Mouse (Mus musculus): Measurements from ENCODE around the gene Ccl17. TPM values are rescaled to one million over a fixed set of nuclear protein-coding genes. Genes with fewer than 3 reads are reported as not detected.

The Ccl17 gene
- polyA plus RNA-seq, 1 experiment = not detected

DNA sequence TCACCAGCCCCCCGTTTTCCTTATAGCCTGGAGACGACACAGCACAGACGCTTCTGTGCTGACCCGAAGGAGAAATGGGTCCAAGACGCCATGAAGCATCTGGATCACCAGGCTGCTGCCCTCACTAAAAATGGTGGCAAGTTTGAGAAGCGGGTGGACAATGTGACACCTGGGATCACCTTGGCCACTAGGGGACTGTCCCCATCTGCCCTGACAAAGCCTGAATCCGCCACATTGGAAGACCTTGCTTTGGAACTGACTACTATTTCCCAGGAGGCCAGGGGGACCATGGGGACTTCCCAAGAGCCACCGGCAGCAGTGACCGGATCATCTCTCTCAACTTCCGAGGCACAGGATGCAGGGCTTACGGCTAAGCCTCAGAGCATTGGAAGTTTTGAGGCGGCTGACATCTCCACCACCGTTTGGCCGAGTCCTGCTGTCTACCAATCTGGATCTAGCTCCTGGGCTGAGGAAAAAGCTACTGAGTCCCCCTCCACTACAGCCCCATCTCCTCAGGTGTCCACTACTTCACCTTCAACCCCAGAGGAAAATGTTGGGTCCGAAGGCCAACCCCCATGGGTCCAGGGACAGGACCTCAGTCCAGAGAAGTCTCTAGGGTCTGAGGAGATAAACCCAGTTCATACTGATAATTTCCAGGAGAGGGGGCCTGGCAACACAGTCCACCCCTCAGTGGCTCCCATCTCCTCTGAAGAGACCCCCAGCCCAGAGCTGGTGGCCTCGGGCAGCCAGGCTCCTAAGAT, 30.5 kb upstream of the Ccl17 start:
- no peak for DNase-seq (ENCODE audit: low read depth)
- TF ChIP-seq POLR2A (IDR thresholded peaks at IDR 0.05; ENCODE audit: borderline replicate concordance, extremely low read depth, insufficient read depth, insufficient read length, poor library complexity, severe bottlenecking) (no peak), CTCF (IDR thresholded peaks at IDR 0.05; ENCODE audit: borderline replicate concordance, extremely low read depth, insufficient read depth, insufficient read length) (no peak)

DNA sequence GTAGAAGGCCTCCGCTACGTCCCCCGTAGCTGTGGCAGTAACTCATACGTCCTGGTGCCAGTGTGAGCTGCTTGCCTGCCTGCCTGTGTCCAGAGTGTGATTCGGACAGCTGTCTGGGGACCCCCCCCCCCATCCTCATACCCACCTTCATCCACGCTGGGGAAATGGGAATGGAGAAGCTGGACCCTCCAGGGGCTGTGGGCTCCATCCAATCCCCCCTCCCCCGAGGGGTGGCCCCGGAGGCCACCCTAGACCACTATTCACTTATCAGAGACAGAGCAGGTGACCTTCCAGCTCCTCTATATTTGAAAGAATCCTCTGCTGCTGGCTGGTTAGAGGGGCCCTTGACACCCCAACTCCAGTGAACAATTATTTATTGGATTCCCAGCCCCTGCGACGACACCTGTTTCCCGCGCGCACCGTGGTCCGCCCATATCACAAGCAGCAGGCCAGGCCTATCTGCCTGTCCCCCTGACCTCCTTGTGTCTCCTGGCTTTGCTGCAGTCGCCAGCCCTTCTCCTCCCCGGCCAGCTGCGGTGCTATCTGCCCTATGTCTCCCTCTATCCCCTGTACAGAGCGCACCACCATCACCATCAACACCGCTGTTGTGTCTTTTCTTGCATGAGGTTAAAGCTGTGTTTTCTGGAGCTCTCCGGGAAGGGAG, 29.6 kb upstream of the Ccl17 start:
- no peak for TF ChIP-seq CTCF (IDR thresholded peaks at IDR 0.05; ENCODE audit: borderline replicate concordance, extremely low read depth, insufficient read depth, insufficient read length)
- no peak for TF ChIP-seq POLR2A (IDR thresholded peaks at IDR 0.05; ENCODE audit: borderline replicate concordance, extremely low read depth, insufficient read depth, insufficient read length, poor library complexity, severe bottlenecking)
- no peak for DNase-seq (ENCODE audit: low read depth)

DNA sequence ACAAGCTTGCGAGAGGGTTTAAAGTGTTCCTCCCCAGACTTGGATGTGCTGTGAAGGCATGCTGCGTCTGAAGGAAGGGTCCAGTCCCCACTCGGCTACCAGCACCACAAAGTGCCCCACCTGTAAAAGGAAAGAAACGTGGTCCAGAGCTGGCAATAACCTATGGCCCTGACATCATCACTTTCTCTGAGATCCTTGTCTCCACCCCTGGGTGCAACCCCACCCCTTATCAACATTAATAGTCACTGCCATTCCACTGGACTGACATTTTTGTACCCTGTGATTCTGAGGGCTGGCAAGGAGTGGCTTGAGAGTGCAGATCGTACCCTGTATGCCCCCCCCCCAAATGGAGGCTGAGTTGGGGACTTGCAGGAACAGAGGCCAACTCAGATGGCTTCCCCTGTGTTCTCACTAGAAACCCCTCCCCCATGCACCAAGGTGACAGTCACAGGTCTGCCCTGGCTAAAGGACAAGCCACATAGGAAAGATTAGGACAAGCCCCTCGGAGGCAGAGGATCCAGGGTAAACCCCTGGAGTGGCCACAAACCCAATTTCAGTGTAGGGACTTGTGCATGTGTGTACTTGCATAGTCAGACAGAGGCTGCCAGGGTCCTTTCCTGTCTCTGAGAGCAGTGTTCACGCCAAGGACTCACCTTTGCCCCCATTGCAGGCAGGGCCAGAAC, 29.0 kb upstream of the Ccl17 start:
- no peak for TF ChIP-seq POLR2A (IDR thresholded peaks at IDR 0.05; ENCODE audit: borderline replicate concordance, extremely low read depth, insufficient read depth, insufficient read length, poor library complexity, severe bottlenecking)
- TF ChIP-seq CTCF (IDR thresholded peaks at IDR 0.05; ENCODE audit: borderline replicate concordance, extremely low read depth, insufficient read depth, insufficient read length) = no peak
- no peak for DNase-seq (ENCODE audit: low read depth)

DNA sequence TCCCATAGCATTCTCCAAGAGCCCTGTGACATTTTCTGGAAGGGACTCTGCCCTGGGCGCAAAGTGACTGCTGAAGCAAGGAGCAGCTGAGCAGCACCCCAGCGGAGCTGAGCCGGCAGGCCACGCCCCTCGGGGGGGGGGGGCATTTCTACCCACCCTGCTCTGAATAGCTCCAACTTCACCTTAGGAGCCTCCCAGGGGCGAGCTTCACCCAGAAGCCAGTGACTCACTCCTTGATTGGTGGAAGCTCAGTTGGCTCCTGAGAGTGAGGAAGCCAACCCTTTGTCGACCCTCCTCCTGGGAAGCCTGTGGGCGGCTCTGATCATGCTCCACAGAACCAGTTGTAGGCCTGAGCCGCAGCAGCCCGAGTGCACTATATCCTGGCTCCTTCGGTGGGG, 28.4 kb upstream of the Ccl17 start:
- no peak for DNase-seq (ENCODE audit: low read depth)
- no peak for TF ChIP-seq CTCF (IDR thresholded peaks at IDR 0.05; ENCODE audit: borderline replicate concordance, extremely low read depth, insufficient read depth, insufficient read length)
- no peak for TF ChIP-seq POLR2A (IDR thresholded peaks at IDR 0.05; ENCODE audit: borderline replicate concordance, extremely low read depth, insufficient read depth, insufficient read length, poor library complexity, severe bottlenecking)

DNA sequence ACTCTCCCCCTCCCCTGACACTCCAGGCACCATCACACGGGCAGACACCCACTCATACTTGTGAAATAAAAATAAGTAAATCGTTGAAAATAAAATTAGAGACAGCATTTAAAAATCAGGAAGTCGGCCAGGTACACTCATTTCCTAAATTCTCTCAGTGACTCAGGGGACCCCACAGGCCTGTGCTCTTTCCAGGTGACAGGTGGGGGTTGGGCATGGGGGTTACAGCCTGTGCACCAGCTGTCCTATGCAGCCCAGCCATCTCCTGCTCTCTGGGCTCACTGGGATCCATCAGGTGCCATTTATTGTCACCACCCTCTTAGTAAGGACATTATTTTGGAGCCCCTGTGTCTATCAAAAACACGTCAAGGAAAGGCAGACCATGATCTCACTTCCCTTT, 26.4 kb upstream of the Ccl17 start:
- no peak for TF ChIP-seq CTCF (IDR thresholded peaks at IDR 0.05; ENCODE audit: borderline replicate concordance, extremely low read depth, insufficient read depth, insufficient read length)
- TF ChIP-seq POLR2A (IDR thresholded peaks at IDR 0.05; ENCODE audit: borderline replicate concordance, extremely low read depth, insufficient read depth, insufficient read length, poor library complexity, severe bottlenecking) = no peak
- no peak for DNase-seq (ENCODE audit: low read depth)

DNA sequence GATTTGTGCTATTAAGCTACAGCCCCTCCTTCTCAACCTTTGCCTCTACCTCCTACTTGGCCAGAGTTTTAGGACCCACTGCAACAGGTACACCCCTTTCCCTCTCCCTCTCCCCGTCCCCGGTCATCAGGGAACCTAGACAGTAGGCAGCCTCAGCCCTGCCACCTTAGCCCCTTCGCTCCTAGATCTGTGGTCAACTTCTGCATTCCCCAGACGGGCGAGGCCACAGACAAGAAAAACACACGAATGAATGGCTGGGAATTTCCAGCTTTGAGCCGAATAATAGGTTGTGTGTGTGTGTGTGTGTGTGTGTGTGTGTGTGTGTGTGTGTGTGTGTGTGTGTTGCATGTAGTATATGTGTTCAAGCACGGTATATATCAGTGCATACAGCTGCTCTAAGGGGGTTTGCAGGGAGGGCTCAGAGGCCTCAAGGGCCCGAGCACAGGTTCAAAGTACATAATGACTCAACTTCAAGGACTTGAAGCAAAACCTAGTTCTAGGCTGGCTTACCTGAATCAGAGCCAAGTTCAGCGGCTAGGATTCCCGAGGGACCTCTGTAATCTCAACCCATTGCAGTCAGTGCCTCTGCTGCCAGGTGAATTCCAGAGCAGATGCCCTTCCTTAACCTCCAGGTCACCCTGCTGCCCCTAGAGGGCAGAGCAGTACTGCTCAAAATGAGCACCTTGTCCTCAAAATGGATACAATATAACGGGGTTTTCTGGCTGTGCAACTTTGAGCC, 24.8 kb upstream of the Ccl17 start:
- no peak for TF ChIP-seq POLR2A (IDR thresholded peaks at IDR 0.05; ENCODE audit: borderline replicate concordance, extremely low read depth, insufficient read depth, insufficient read length, poor library complexity, severe bottlenecking)
- peak; percentile 38; the same call in 1 of the 2 replicates for TF ChIP-seq CTCF (IDR thresholded peaks at IDR 0.05; ENCODE audit: borderline replicate concordance, extremely low read depth, insufficient read depth, insufficient read length)
- DNase-seq (ENCODE audit: low read depth) = no peak

DNA sequence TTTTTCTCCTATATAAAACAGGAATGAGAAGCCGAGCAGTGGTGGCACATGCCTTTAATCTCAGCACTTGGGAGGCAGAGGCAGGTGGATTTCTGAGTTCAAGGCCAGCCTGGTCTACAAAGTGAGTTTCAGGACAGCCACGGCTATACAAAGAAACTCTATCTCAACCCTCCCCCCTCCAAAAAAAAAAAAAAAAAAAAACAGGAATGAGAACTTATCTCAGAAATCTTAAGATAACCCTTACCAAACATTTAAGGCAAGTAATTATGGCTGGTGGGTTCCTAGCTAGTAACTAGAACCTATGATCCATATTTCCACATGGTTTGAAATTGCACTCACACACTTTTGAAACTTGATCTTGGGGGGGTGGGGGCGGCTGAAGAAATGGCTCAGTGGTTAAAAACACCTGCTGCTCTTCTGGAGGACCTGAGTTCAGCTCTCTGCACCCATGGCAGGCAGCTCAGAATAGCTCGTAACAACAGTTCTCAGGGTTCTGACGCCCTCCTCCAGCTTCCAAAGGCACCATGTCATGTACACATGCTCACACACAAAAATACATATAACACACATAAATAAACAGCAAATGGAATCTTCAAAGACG, 24.2 kb upstream of the Ccl17 start:
- no peak for TF ChIP-seq CTCF (IDR thresholded peaks at IDR 0.05; ENCODE audit: borderline replicate concordance, extremely low read depth, insufficient read depth, insufficient read length)
- TF ChIP-seq POLR2A (IDR thresholded peaks at IDR 0.05; ENCODE audit: borderline replicate concordance, extremely low read depth, insufficient read depth, insufficient read length, poor library complexity, severe bottlenecking) = no peak
- no peak for DNase-seq (ENCODE audit: low read depth)

DNA sequence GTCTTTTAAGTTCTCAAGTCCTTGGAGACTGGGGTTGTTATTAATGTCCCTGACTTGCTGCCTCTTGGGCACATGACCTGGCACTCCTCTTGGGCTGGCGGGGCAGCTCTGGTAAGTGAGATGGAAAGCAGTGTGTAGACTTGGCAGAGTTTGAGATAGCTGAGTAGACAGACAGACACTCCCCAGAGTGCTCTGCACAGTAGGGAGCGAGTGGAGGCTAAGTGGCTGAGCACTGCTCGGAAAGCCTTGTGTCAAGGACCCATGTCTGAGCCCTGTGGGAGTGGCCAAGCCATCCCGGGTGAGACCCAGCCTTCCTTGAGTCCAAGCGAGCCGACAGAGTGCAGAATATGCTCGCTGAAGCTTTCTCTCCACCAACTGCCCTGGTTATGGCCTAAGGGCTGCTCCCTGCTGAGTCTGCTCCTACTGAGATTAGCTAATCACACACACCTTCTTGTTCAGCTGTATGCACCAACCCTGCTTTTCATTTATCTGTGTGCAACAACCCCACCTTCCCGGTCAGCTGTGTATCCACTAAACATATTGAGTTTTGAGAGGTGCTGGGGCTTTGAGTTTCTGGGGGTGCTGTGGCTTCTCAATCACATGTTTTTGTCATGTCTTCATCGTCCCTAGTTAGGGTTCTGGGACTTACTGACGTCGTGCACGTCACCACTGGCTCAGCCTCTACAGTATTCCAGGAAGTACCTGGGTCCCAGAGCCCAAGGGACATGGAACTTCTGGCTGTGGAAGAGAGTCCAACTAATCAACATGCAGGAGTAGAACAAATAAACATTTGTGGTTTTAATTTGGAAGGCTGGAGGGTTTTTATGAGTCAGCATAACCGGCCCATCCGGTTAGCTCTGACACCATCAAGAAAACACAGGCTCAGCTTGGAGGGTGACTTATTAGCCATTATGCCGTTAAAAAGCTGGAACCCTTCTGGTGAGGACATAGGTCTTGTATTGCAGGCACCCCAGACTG, 22.4 kb upstream of the Ccl17 start:
- DNase-seq (ENCODE audit: low read depth) = no peak
- TF ChIP-seq CTCF (IDR thresholded peaks at IDR 0.05; ENCODE audit: borderline replicate concordance, extremely low read depth, insufficient read depth, insufficient read length) (no peak), POLR2A (IDR thresholded peaks at IDR 0.05; ENCODE audit: borderline replicate concordance, extremely low read depth, insufficient read depth, insufficient read length, poor library complexity, severe bottlenecking) (no peak)

DNA sequence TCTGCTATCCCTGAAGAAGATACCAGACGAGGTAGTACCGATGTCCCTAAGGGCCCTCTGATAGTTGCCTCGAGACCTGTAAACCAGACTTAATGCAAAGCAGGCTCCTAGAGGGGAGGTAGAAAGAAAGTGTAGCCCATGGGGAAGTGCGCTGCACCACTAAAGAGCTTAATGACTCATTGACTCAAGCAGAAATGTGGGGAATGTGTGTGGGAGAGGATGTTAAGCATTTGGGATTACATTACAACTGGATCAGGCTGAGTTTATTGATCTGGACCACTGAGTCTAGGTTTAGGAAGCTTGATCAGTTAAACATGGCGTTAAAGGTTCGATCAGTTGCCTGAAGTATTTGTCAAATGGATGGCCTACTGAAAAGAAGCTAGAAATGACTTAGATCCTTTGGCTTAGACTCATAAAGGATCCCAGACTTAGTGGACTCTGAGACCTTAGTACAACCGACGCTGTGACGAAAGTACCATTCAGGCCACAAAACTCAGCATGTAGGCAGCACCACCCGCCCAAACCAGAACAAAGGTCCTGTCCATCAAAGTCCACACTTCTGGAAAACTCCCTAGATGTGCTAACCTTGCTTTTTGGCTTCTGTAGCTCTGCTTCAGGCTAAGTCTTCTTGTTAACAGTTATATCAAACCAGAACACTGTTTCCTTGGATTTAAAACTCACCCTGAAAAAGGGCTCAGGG, 20.8 kb upstream of the Ccl17 start:
- TF ChIP-seq POLR2A (IDR thresholded peaks at IDR 0.05; ENCODE audit: borderline replicate concordance, extremely low read depth, insufficient read depth, insufficient read length, poor library complexity, severe bottlenecking) (no peak), CTCF (IDR thresholded peaks at IDR 0.05; ENCODE audit: borderline replicate concordance, extremely low read depth, insufficient read depth, insufficient read length) (no peak)
- DNase-seq (ENCODE audit: low read depth) = no peak
